Mouse (Mus musculus) left cerebral cortex, postnatal 14 days (tissue): Measurements from ENCODE around the gene Rnf6. TPM values are rescaled to one million over a fixed set of nuclear protein-coding genes. Genes with fewer than 3 reads are reported as not detected.

Experiments used
- DNase-seq, 2 experiments: peaks; one replicate each; pipeline ENCODE4 v3.0.0; 2021 to 2022; ENCODE audit warnings: low spot score in 2 of 2, mixed read lengths in 1 of 2
- intact Hi-C: fragments of 180-260 bp; cut with DNase I; formaldehyde crosslinking; loops from one replicate; pipeline ENCODE4 v1.15.1; 2025
- long read RNA-seq, 2 experiments: library from polyadenylated mRNA; stranded (forward); transcript quantifications; one replicate each; pipeline ENCODE4 v2.0.0; 2021
- total RNA-seq, 2 experiments: library from RNA; stranded (reverse); gene quantifications; 2 replicates each; pipeline ENCODE4 v1.2.3; 2021

Gene Rnf6
- 10 to 100 TPM; 51.5 to 55.7 TPM for total RNA-seq
- long read RNA-seq, experiment 1, transcript Rnf6-206 (5 exons, 3,452 nt) = major isoform, 40 of 77 reads
- long read RNA-seq, experiment 1, transcript Rnf6-208 (5 exons, 3,276 nt) = minor isoform, 5 of 77 reads
- long read RNA-seq, experiment 1, transcript Rnf6-201 (5 exons, 2,388 nt) = minor isoform, 7 of 77 reads
- long read RNA-seq, experiment 1, partial matches to known transcripts = 22 of 77 reads
- long read RNA-seq, experiment 1, other reads (novel, unspliced or antisense) = 3 of 77 reads
- long read RNA-seq, experiment 2, transcript Rnf6-206 (5 exons, 3,452 nt) = major isoform, 48 of 97 reads
- long read RNA-seq, experiment 2, transcript Rnf6-208 (5 exons, 3,276 nt) = minor isoform, 11 of 97 reads
- long read RNA-seq, experiment 2, transcript Rnf6-201 (5 exons, 2,388 nt) = minor isoform, 9 of 97 reads
- long read RNA-seq, experiment 2, partial matches to known transcripts = 22 of 97 reads
- long read RNA-seq, experiment 2, other reads (novel, unspliced or antisense) = 7 of 97 reads

- intact Hi-C loops = loop anchor here (5.0 kb wide), 1 partner anchor 81 kb away; no protein-coding TSS in a partner anchor
- peak; percentile 94 to 96 for DNase-seq
Observed at GRCm38 (mm10) chr5:146220879-146221714, at the start of gene Rnf6. Gene Rnf6, minus strand, starts transcription at chr5:146221555.

GRCm38 (mm10) chr5:146270593-146270992 is 49.2 kb upstream of the Rnf6 start:
- intact Hi-C loops = no loop called here
- DNase-seq = no peak

- no peak for DNase-seq
- intact Hi-C loops = no loop called here
Observed at GRCm38 (mm10) chr5:146267776-146268175, 46.4 kb upstream of the Rnf6 start.

DNA sequence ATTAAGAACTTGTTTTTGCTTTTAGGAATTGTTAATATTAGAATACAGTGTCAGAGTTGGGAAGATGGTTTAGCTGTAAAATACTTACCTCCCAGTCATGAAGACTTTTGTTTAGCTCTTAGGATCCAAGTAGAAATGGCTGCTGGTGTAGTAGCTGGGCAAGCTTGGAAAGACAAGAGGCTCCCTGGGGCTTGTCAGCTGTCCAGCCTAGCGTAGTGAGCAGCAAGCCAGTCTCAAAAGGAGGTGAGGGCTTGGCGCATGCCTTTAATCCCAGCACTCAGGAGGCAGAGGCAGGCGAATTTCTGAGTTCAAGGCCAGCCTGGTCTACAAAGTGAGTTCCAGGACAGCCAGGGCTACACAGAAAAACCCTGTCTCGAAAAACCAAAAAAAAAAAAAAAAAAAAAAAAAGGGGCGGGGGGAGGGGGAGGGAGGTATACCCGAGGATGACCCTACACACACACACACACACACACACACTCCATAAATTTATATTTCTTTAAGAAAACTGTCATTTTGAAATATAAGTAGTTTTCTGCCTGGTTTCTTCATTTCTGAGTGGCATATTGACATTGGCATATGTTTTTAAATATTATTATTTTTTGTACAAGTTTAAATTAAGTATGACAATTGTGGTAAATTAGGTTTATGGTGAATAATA is 44.7 kb upstream of the Rnf6 start:
- intact Hi-C loops = no loop called here

DNA sequence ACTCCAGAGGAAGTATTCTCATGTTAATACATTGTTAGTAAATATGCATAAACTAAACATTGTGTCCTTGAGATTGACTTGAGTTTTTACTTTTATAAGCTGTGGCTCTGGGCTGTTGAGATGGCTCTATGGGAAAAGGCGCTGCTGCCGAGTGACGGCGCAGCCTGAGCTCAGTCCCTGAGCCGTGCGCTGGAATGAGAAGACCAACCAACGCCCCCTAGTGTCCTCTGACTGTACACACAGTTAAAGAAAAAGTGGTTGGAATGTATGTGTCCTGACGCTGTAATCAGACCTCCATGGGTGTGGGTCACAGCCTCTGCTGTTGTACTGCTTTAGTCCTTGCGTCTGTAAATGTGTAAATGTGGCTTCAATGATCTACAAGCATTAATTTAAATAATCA is 38.6 kb upstream of the Rnf6 start:
- no peak for DNase-seq
- intact Hi-C loops = no loop called here

More for the DNA sequence above, 44.7 kb upstream of the Rnf6 start:
- DNase-seq = no peak

DNA sequence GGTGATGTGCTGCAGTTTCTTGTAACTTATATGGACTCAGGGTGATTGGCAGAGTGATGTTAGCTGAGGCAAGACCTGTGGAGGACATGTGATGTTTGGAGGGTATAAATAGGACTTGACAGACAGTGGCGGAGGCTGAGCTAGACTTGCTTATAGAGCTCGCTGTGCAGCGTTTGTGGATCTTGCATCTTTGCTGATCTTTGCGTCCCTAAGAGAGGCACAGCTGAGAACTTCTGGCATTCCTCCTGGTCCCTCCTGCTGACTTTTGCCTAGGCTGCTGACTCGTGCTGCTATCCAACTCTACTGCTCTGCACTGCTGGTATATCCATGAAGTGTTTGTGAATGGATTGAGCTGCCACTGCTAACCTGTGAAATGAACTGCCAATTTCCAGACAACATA is 32.3 kb upstream of the Rnf6 start:
- intact Hi-C loops = no loop called here
- DNase-seq = no peak

- DNase-seq = no peak
- intact Hi-C loops = no loop called here
Observed at GRCm38 (mm10) chr5:146251663-146252429, 30.5 kb upstream of the Rnf6 start.

DNA sequence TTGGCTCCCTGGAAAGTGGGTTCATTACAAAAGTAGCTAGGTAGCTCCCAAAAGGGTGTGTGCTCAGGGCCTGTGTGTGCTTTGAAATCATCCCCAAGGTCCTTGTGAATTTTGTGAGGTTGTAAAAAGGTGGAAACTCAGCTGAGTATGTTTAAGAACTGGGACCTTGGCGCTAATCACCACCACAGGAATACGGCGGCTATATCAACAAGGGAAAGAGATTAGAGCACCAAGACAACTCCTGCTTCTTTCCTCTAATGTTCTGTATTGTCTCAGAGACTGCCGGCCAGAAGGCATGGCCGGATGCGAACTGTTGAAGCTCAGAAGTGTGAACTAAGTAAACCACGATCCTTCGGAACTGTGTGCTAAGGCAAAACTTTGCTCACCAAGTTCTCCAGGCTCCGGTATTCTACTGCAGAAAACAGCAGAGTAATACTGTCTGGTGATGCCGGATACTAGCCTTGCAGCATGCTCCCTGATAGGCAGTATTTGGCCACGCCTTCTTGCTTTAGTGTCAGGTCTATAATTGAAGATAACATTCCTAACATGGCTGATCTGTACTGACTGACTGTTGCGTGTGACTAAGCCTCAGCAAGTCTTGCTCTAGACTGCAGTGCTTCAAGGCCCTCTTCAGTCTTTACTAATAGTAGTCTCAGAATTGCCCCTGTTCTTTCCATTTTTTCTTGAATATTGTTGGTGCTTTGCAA is 29.2 kb upstream of the Rnf6 start:
- intact Hi-C loops = no loop called here
- no peak for DNase-seq

DNA sequence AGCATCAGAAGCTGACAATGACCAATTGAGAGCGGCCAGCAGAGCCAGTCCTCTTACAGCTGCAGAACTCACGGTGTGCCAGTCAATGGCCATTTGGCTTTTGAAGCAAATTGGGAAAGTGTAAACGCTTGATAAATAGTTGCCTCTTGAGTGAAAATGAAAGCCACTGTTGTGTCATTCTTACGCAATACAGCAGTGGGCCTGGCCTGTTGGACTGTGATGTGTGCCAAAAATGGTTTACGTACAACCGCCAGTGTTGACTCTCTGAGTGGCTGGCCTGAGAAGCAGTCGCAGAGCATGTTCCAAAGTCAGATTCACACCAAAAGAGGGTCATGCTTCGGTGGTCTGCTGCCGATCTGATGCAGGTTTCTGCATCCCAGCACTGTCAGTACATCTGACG is 27.4 kb upstream of the Rnf6 start:
- intact Hi-C loops = no loop called here

DNA sequence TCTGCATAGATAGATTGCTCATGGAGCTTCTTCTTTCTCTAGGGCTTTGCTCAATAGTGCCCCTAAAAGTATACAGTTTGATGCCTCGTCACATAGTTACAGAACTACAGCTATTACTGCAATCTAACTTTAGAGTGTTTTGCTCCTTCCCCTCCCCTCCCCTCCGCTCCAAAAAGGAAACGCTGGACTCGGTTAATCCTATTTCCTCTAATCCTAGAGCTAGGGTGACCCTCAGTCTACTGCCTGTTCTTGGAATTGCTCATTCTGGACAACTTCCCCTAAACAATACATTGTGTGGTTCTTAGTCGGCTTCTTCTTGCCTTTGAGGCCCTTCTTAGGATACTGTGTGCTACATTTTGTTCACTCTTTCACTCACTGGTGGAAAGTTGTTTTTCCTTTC is 26.4 kb upstream of the Rnf6 start:
- intact Hi-C loops = no loop called here
- DNase-seq = no peak

More for the DNA sequence above, 27.4 kb upstream of the Rnf6 start:
- no peak for DNase-seq

- no peak for DNase-seq
- intact Hi-C loops = no loop called here
Observed at GRCm38 (mm10) chr5:146246386-146246785, 25.0 kb upstream of the Rnf6 start.

DNA sequence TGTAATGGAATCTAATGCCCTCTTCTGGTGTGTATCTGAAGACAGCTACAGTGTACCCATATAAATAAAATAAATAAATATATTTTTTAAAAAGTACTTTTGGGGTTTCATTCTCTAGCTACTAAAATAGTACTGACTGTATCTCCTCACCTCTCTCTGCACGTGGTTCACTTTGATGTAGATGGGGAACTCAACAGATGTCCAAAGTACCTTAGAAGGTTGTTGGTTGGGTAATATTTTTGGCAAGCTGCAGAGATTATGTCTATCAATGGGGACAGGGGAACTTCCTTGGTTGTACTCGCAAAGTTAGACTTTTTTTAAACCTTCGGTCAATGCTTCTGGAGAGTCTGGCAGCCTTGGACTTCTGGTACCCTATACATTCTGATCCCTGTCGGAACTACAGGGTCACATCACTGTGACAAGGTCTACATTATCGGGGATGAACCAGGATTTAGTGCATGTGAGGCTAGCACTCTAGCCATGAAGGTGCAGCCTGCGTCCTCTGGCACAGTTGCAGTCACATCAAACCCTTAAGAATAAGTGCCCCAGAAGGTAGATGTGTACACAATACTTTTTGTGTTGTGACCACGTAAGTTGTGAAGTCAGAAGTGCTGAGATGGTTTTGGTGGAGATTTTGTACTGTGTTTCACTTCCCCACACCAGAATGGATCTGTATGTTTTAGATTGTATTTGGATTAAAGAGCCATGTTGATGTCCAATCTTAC is 24.5 kb upstream of the Rnf6 start:
- intact Hi-C loops = no loop called here
- no peak for DNase-seq

- intact Hi-C loops = no loop called here
- no peak for DNase-seq
Observed at GRCm38 (mm10) chr5:146245193-146245592, 23.8 kb upstream of the Rnf6 start.

DNA sequence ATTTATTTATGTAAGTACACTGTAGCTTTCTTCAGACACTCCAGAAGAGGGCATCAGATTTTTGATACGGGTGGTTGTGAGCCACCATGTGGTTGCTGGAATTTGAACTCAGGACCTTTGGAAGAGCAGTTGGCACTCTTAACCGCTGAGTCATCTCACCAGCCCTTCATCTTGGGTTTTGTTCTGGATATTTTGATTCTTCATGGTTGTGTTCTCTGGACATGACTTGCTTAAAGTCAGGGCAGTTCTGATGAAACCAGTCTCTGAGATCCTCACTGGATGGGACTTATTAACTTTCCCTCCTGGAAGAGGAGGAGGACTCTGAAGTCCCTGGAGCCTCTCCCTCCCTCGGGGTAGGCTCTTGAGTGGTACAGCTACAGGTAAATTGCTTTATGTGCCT is 19.8 kb upstream of the Rnf6 start:
- intact Hi-C loops = no loop called here

GRCm38 (mm10) chr5:146240771-146241170 is 19.4 kb upstream of the Rnf6 start:
- no peak for DNase-seq
- intact Hi-C loops = no loop called here

More for the DNA sequence above, 19.8 kb upstream of the Rnf6 start:
- no peak for DNase-seq

- intact Hi-C loops = no loop called here
- no peak for DNase-seq
Observed at GRCm38 (mm10) chr5:146238274-146238673, 16.9 kb upstream of the Rnf6 start.

GRCm38 (mm10) chr5:146234336-146234735 is 13.0 kb upstream of the Rnf6 start:
- intact Hi-C loops = no loop called here

GRCm38 (mm10) chr5:146232816-146233215 is 11.5 kb upstream of the Rnf6 start:
- intact Hi-C loops = no loop called here
- DNase-seq = no peak

More at GRCm38 (mm10) chr5:146234336-146234735, 13.0 kb upstream of the Rnf6 start:
- no peak for DNase-seq
